Mouse (Mus musculus): ENCODE data around the gene Aebp2. TPM values are rescaled to one million over a fixed set of nuclear protein-coding genes. Genes with fewer than 3 reads are reported as not detected.

Aebp2 gene
- polyA plus RNA-seq, 1 experiment from 2014 or later, result 7.3 TPM

DNA sequence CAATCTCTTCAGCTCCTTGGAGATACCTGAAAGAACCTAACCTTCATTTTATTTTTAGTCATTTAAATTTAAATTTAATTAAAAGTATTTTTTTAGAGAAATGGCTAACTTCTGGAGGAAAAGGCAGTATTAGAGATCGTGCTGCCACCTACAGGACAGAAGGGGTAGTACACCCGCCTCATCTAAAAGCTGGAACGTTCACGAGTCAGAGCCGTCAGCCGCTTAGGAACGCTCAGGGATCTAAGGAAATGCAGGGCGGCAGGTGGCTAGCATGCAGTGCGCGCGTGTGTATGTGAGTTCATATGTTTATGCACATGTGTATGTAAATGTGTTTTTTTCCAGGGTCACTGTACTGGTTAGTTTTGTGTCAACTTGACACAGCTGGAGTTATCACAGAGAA is 90.3 kb downstream of the Aebp2 start:
- Histone ChIP-seq H3K4me2 (replicated peaks; ENCODE audit: low read depth) (no peak overlapping the region), H3K27me3 (ENCODE audit: control insufficient read depth, insufficient read depth, low read length) (no peaks in the 10 kb centered on the region), H3K9ac (ENCODE audit: low read length) (no peak overlapping the region), H3K9me3 (ENCODE audit: control insufficient read depth, low read length) (no peaks in the 10 kb centered on the region), H3K27ac (replicated peaks) (no peak overlapping the region), H3K4me1 (replicated peaks; ENCODE audit: control insufficient read depth, insufficient read depth) (no peaks in the 10 kb centered on the region), H3K36me3 (ENCODE audit: control insufficient read depth, insufficient read depth, low read length) (no peaks in the 10 kb centered on the region), H3K4me3 (ENCODE audit: low read depth, low read length) (no peak overlapping the region)
- DNase-seq (ENCODE audit: low spot score) (peak; percentile 64), ATAC-seq (ENCODE audit: low FRiP score, low TSS enrichment) (no peak)
- 7% methylated on average over 11 of the region's 11 CpGs for WGBS
- TF ChIP-seq CTCF (IDR thresholded peaks at IDR 0.05; ENCODE audit: low read depth) (peak; percentile 90), EP300 (optimal IDR thresholded peaks at IDR 0.05) (no peak)

DNA sequence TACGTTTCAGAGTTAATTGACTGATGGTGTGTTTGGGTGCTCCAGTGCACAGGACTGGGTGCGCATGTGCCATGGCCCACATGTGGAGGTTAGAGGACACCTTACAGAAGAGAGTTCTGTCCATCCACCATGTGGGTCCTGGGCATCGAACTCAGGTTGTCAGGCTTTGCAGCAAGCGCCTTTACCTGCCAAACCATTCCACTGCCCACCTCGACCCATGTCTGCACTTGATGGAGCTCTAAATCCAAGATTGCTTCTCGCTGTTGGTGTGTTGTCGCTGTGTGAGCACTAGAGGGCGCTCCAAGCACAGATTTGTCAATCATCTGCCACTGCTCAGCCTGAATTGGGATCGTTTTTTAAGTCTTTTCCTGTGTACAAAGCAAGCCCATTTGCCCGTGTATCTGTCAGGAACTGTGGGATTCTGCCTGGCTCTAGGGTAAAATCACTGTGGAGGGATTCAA is 92.5 kb downstream of the Aebp2 start:
- H3K9ac ChIP-seq (ENCODE audit: low read length), result no peak overlapping the region
- no peaks in the 10 kb centered on the region for H3K4me1 ChIP-seq (replicated peaks; ENCODE audit: control insufficient read depth, insufficient read depth)
- no peaks in the 10 kb centered on the region for H3K9me3 ChIP-seq (ENCODE audit: control insufficient read depth, low read length)
- H3K4me3 ChIP-seq (ENCODE audit: low read depth, low read length), result no peak overlapping the region
- peak; percentile 73 for DNase-seq (ENCODE audit: low spot score)
- H3K36me3 ChIP-seq (ENCODE audit: control insufficient read depth, insufficient read depth, low read length), result no peaks in the 10 kb centered on the region
- no peak overlapping the region for H3K27ac ChIP-seq (replicated peaks)
- peak; percentile 51; the same call in 1 of the 2 replicates for ATAC-seq (ENCODE audit: low FRiP score, low TSS enrichment)
- WGBS, result 21% methylated on average over 10 of the region's 10 CpGs
- H3K27me3 ChIP-seq (ENCODE audit: control insufficient read depth, insufficient read depth, low read length), result no peaks in the 10 kb centered on the region
- no peak overlapping the region for H3K4me2 ChIP-seq (replicated peaks; ENCODE audit: low read depth)
- no peak for TF ChIP-seq EP300 (optimal IDR thresholded peaks at IDR 0.05)
- TF ChIP-seq CTCF (IDR thresholded peaks at IDR 0.05; ENCODE audit: low read depth), result peak; percentile 96

DNA sequence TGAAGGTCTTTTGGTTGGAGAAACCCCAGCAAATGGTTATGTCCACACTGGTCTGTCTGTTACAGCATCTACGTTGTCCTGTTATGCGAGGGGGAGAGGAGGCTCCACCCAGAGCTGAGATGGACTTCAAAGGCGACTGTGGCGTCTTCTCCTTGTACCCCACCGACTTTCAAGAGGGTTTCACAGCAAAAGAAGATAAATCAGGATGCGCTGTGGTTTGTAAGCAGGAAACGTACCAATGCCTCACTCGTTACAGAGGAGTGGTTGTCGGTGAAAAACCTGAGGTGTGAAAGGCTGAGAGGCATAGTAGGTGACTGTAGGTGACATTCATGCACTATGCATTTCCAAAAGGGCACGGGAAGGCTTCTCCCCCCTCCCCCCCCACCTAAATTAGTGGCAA is 99.6 kb downstream of the Aebp2 start:
- H3K4me2 ChIP-seq (replicated peaks; ENCODE audit: low read depth), result no peak overlapping the region
- H3K27ac ChIP-seq (replicated peaks), result no peak overlapping the region
- WGBS, result 75% methylated on average over 10 of the region's 10 CpGs
- no peaks in the 10 kb centered on the region for H3K36me3 ChIP-seq (ENCODE audit: control insufficient read depth, insufficient read depth, low read length)
- ATAC-seq (ENCODE audit: low FRiP score, low TSS enrichment) (no peak), DNase-seq (ENCODE audit: low spot score) (no peak)
- no peaks in the 10 kb centered on the region for H3K9me3 ChIP-seq (ENCODE audit: control insufficient read depth, low read length)
- no peaks in the 10 kb centered on the region for H3K27me3 ChIP-seq (ENCODE audit: control insufficient read depth, insufficient read depth, low read length)
- no peak overlapping the region for H3K9ac ChIP-seq (ENCODE audit: low read length)
- no peaks in the 10 kb centered on the region for H3K4me1 ChIP-seq (replicated peaks; ENCODE audit: control insufficient read depth, insufficient read depth)
- no peak for TF ChIP-seq EP300 (optimal IDR thresholded peaks at IDR 0.05)
- no peak for TF ChIP-seq CTCF (IDR thresholded peaks at IDR 0.05; ENCODE audit: low read depth)
- no peak overlapping the region for H3K4me3 ChIP-seq (ENCODE audit: low read depth, low read length)

Other genes with a start within 250 kb of the Aebp2 start
- 23.1 and 24.2 TPM in 2 replicates for gene Plekha5, start 198.6 kb upstream of the Aebp2 start, polyA plus RNA-seq (2015; fragmentation: Nextera tagmentation; extraction: Ambion mirVana)
- not detected in 2 replicates for gene Gm11077, start 106.6 kb downstream of the Aebp2 start, polyA plus RNA-seq (2015; fragmentation: Nextera tagmentation; extraction: Ambion mirVana)

All from stomach, postnatal 0 days (tissue).